Mouse (Mus musculus): ENCODE measurements around the gene Gpr68.

Gene Gpr68

GRCm38 (mm10) chr12:100873612-100874011 lies 34.4 kb downstream of the Gpr68 start:
- DNase-seq (ENCODE audit: low read depth, low spot score): no peak

GRCm38 (mm10) chr12:100871841-100872240 lies 36.2 kb downstream of the Gpr68 start:
- DNase-seq (ENCODE audit: low read depth, low spot score): peak; percentile 51

- DNase-seq (ENCODE audit: low read depth, low spot score): peak; percentile 55
Observed at GRCm38 (mm10) chr12:100871234-100871633, 36.8 kb downstream of the Gpr68 start.

- DNase-seq (ENCODE audit: low read depth, low spot score): no peak
Observed at GRCm38 (mm10) chr12:100868049-100868622, 39.9 kb downstream of the Gpr68 start.

- no peak for DNase-seq (ENCODE audit: low read depth, low spot score)
Observed at GRCm38 (mm10) chr12:100867097-100867496, 40.9 kb downstream of the Gpr68 start.

- no peak for DNase-seq (ENCODE audit: low read depth, low spot score)
Observed at GRCm38 (mm10) chr12:100865509-100866078, 42.4 kb downstream of the Gpr68 start.

GRCm38 (mm10) chr12:100865072-100865471 lies 42.9 kb downstream of the Gpr68 start:
- DNase-seq (ENCODE audit: low read depth, low spot score): no peak

GRCm38 (mm10) chr12:100862856-100863446 lies 45.0 kb downstream of the Gpr68 start:
- no peak for DNase-seq (ENCODE audit: low read depth, low spot score)

- no peak for DNase-seq (ENCODE audit: low read depth, low spot score)
Observed at GRCm38 (mm10) chr12:100862272-100862671, 45.7 kb downstream of the Gpr68 start.

GRCm38 (mm10) chr12:100857791-100858190 lies 50.2 kb downstream of the Gpr68 start:
- DNase-seq (ENCODE audit: low read depth, low spot score): peak; percentile 54

GRCm38 (mm10) chr12:100856337-100856736 lies 51.7 kb downstream of the Gpr68 start:
- peak; percentile 64 for DNase-seq (ENCODE audit: low read depth, low spot score)

GRCm38 (mm10) chr12:100852370-100852769 lies 55.6 kb downstream of the Gpr68 start:
- DNase-seq (ENCODE audit: low read depth, low spot score): no peak

GRCm38 (mm10) chr12:100849421-100850138 lies 58.4 kb downstream of the Gpr68 start:
- peak; percentile 77 for DNase-seq (ENCODE audit: low read depth, low spot score)

GRCm38 (mm10) chr12:100847437-100848080 lies 60.4 kb downstream of the Gpr68 start:
- DNase-seq (ENCODE audit: low read depth, low spot score): no peak

- no peak for DNase-seq (ENCODE audit: low read depth, low spot score)
Observed at GRCm38 (mm10) chr12:100846566-100846965, 61.4 kb downstream of the Gpr68 start.

GRCm38 (mm10) chr12:100845829-100846228 lies 62.2 kb downstream of the Gpr68 start:
- no peak for DNase-seq (ENCODE audit: low read depth, low spot score)

- no peak for DNase-seq (ENCODE audit: low read depth, low spot score)
Observed at GRCm38 (mm10) chr12:100844546-100844945, 63.5 kb downstream of the Gpr68 start.

GRCm38 (mm10) chr12:100843171-100843570 lies 64.8 kb downstream of the Gpr68 start:
- no peak for DNase-seq (ENCODE audit: low read depth, low spot score)

GRCm38 (mm10) chr12:100841211-100841792 lies 66.7 kb downstream of the Gpr68 start:
- peak; percentile 71 for DNase-seq (ENCODE audit: low read depth, low spot score)

GRCm38 (mm10) chr12:100839926-100840325 lies 68.1 kb downstream of the Gpr68 start:
- DNase-seq (ENCODE audit: low read depth, low spot score): no peak

- peak; percentile 43 for DNase-seq (ENCODE audit: low read depth, low spot score)
Observed at GRCm38 (mm10) chr12:100839079-100839600, 68.9 kb downstream of the Gpr68 start.

All from CD4-positive helper T cell, adult 2 months (primary cell).